Mouse (Mus musculus) ES-Bruce4 (cell line): Measurements from ENCODE around the gene Olfr370.

Experiments
- CTCF ChIP-seq: IDR thresholded peaks from one replicate; pipeline ENCODE4 v1.8.1; 2011; ENCODE audit warnings: low read depth, low read length
- POLR2A ChIP-seq: IDR thresholded peaks from one replicate; pipeline ENCODE4 v1.8.1; 2011; ENCODE audit warnings: low read length; ENCODE audit not compliant: insufficient read depth

DNA sequence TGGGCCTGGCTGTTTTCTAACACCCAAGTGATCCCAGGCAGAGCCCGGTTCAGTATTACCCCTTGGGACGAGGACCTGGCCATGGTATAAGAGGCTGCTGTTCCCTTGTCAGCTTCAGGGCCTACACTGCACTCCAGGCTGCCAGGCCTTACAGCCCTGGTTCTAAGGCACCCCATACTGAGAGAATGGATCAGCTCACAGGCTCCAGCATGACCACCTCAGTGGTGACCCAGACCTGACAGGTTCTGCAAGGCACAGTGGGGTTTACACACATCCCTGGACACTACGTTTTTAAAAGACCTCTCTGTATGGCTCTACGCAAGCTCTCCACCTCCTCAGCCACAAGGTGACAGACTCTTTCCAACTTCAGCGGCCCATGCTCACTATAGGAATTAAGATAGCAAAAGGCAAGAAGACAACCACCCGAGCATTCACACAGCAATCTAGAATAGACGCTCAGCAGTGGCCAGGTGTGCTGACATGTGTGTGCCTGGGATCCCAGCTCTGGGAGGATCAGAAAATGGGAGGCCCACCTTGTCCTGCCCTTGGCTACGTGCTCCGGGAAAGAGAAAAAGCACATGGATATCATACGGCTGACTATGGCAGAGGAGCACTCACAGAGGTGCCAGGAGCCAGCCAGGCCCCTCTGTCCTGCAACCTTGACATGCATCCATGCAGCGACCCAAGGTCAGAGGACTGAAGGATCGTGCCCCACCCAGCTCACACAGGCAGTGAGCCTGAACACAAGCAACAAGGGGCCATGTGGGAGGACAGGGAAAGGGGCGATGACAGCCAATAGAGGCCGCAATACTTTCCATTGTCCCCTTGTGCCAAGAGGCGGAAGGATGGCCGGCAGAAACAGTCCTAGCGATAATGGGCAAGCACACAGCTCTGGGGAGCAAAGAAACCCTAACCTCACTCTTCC lies 42.8 kb downstream of the Olfr370 start:
- TF ChIP-seq POLR2A (no peak), CTCF (no peak)
